Mouse (Mus musculus): ENCODE results near the gene Dlg4.
A peak's percentile ranks its signal among the peaks of the same experiment; 100 is the strongest.
"Not testable (repeated sequence)": the region's sequence is repeated elsewhere in the genome, so short reads cannot be mapped to it uniquely, and the experiment has no call there.

The Dlg4 gene

GRCm38 (mm10) chr11:70049816-70050215 is 33.1 kb downstream of the Dlg4 start:
- DNase-seq (ENCODE audit: low spot score), result no peak

- no peak for DNase-seq (ENCODE audit: low spot score)
Measured at GRCm38 (mm10) chr11:70053156-70053555, 36.4 kb downstream of the Dlg4 start.

DNA sequence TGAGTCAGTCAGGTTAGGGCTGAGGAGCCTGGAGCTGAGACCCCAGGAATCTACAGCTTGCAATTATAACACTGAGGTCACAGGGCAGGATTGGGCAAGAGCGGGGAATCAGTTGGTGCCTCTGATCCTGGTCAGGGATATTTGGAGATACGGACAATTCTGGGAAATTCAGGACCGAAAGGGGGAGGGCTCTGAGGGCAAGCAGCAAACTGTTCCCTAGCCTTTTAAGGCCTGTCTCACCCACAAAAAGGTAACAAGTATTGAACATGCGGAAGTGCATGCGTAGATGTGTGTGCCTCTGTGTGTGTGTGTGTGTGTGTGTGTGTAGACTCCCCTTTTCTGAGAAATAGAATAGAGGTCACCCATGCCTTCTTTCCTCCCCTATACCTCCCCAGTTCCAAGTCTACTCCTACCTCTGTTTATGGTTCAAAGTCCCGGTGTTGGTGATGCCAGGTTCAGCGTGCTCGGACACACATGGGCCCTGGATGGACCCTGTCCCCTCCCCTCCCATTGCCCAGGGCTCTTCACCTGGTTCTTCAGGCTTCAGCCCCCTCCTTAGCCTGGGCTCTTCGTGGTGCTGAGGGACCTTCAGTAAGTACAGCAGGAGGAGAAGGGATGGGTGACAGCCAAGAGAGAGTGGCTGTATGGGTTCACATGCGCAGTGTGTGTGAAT is 37.3 kb downstream of the Dlg4 start, which contains the start of gene Asgr1:
Asgr1 (plus strand) TSS at position 188 of the 673 bp plus-strand sequence.
- DNase-seq (ENCODE audit: low spot score), result no peak

DNA sequence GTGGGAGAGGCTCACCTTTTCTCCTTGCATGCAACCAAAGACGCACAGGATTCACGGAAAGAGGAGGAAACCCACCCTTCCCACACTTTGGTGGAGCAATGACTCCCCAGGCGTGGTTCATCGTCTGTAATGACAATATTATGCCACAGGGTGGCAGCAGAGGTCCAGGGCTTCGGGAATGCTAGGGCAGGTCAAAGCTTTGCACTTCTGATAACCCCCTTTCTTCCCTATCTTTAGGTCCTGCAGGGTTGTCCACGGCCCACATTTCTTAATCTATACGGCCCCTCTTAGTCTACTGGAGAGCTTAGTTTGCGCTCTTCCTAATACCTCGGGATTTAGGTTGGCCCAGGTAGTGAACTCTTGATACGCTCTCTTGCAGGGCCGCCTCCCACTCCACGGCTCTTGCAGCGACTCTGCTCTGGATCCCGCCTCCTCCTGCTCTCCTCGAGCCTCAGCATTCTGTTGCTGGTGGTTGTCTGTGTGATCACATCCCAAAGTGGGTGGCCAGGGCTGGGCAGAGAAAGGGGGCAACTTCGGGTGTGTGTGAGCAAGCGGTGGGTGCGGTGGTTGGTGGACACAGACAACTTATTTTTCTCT is 39.0 kb downstream of the Dlg4 start:
- peak; percentile 65 for DNase-seq (ENCODE audit: low spot score)

- DNase-seq (ENCODE audit: low spot score), result no peak
Measured at GRCm38 (mm10) chr11:70057805-70058204, 41.1 kb downstream of the Dlg4 start.

- DNase-seq (ENCODE audit: low spot score), result no peak
Measured at GRCm38 (mm10) chr11:70059930-70060329, 43.2 kb downstream of the Dlg4 start.

DNA sequence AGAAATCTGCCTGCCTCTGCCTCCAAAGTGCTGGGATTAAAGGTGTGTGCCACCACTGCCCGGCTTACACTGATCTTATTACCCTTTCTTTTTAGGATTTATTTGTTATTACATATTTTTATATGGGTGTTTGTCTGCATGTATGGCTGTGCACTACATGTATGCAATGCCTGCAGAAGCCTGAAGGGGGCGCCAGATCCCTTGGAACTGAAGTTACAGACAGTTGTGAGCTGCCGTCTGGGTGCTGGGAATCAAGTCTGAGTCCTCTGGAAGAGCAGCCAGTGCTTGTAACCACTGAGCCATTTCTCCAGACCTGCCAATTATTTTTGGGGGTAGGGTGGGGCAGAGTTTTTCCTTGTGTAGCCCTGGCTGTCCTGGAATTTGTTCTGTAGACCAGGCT is 46.3 kb downstream of the Dlg4 start:
- DNase-seq (ENCODE audit: low spot score), result no peak

GRCm38 (mm10) chr11:70066701-70067100 is 50.0 kb downstream of the Dlg4 start:
- DNase-seq (ENCODE audit: low spot score), result peak; percentile 19

DNA sequence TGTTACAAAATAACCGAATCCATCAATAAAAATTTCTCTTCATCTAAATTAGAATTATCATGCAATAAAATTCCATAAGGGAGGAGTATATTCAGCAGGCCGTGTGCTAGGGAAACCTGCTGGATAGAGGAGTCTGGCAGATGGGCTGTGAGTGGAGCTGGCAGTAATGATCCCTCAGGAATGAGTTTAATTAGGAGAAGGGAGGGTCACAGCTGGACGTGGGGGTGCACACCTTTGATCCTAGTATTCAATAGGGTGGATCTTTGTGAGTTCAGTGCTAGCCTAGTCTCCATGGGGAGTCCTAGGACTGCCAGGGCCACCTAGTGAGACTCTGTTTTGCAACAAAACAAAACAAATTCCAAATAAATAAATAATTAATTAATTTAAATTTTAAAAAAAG is 51.5 kb downstream of the Dlg4 start:
- no peak for DNase-seq (ENCODE audit: low spot score)

GRCm38 (mm10) chr11:70070057-70070456 is 53.3 kb downstream of the Dlg4 start:
- no peak for DNase-seq (ENCODE audit: low spot score)

DNA sequence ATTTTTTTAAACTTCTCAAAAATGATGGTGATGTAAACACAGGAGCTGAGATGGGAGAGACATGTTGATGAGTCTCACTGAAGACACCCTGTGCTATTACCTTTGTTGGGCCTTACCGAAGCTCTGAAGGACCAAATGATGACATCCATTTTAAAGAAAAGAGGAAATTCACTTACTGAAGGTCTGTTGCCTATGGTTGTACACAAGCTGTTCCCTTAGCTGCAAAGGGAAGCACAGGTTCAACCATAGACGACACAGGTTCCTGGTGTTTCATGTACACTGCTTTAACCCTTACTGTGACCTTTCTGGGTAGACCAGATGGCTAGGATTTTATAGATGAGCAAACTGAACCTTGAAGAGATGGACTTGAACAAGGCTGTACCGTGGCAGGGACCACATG is 53.9 kb downstream of the Dlg4 start:
- DNase-seq (ENCODE audit: low spot score), result not testable (repeated sequence)

GRCm38 (mm10) chr11:70074379-70075071 is 57.8 kb downstream of the Dlg4 start:
- DNase-seq (ENCODE audit: low spot score), result peak; percentile 81

DNA sequence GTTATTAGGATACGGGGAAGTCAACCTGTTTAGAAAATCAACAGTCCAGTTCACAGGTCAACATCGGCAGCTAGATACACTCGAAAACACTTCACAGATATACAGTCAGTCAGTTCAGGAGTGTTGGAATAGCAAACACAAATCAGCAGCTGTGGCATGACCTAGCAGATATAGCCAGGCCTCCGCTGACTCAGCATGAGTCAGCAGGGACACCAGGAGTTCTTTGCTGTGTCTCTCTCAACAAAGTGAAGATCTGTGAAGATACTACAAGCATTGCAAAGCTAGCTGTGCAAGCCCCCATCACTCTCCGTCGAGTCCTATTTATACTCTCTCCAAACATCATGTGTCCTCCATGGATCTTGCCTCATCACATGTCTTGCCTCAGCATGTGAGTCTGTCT is 58.8 kb downstream of the Dlg4 start:
- no peak for DNase-seq (ENCODE audit: low spot score)

DNA sequence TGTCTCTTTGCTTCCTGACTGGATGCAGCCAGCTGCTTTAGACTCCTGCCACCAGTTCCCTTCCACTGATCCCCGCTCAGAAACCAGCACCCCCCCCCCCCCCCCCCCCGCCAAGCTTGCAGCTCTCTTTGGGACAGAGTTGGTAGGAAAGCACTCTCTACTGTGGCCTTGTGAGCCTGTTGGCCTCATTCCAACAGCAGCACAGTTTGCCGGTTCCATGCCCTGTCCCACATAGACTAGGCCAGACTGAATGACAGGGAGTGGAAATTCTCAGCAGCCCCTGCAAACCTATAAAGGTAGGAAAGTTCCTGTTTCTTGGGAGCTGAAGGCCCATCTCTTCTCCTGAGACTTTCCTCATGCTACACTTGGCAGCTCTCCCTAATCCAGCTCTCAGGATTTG is 60.7 kb downstream of the Dlg4 start:
- peak; percentile 33 for DNase-seq (ENCODE audit: low spot score)

DNA sequence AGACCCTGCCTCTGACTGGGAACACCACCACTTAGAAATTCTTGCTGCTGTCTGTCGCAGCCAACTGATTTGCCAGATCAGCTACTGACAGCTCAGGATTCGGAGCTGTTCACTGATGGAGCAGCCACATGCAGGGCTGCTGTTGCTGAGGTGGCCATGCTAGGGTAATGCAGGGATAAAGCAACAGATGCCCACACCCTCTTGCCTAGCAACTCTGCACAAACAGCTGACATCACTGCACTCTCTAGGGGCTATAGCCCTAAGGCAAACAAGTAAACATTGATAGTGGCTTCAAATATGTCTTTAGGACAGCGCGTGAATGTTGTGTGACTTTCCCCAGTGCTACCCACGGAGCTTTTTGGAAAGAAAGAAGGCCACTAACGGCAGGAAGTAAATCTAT is 62.4 kb downstream of the Dlg4 start:
- DNase-seq (ENCODE audit: low spot score), result no peak

DNA sequence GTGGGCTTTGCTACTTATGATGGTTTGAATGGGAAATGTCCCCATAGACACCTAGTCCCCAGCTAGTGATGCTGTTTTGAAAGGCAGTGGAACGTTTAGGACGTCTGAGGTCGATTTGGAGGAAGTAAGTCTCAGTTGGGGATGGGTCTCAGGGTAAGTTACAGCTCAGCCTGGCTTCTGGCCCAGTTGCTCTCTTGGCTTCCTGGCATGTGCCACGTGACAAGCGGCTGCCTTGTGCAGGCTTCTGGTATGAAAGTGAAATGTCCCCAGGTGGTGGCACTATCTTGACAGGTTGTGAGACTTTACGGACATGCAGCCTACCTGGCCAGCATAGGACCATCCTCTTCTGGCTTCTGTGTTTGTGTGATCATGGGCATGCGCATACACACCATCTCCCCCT is 63.2 kb downstream of the Dlg4 start:
- DNase-seq (ENCODE audit: low spot score), result no peak

- DNase-seq (ENCODE audit: low spot score), result no peak
Measured at GRCm38 (mm10) chr11:70080803-70081590, 64.3 kb downstream of the Dlg4 start.

DNA sequence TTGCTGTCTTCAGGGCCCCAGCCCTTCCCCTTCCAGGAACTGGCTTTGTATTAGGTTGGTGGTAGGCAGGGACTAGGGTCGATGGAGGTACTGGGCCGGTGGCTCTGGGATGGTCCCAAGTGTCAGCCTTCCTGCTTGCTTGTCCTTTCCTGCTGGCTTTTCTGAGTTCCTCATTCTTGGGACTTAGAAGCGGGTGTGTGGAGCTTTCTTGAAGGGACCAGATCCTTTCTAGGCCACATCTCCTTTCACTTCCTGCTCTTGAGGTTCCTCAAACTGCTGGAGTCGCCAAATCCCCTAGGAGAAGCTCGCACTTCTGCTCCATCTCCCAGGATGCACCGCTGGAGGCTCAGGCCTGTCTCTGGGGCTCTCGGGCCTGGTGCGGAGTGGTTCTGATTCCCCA is 67.8 kb downstream of the Dlg4 start:
- DNase-seq (ENCODE audit: low spot score), result no peak

DNA sequence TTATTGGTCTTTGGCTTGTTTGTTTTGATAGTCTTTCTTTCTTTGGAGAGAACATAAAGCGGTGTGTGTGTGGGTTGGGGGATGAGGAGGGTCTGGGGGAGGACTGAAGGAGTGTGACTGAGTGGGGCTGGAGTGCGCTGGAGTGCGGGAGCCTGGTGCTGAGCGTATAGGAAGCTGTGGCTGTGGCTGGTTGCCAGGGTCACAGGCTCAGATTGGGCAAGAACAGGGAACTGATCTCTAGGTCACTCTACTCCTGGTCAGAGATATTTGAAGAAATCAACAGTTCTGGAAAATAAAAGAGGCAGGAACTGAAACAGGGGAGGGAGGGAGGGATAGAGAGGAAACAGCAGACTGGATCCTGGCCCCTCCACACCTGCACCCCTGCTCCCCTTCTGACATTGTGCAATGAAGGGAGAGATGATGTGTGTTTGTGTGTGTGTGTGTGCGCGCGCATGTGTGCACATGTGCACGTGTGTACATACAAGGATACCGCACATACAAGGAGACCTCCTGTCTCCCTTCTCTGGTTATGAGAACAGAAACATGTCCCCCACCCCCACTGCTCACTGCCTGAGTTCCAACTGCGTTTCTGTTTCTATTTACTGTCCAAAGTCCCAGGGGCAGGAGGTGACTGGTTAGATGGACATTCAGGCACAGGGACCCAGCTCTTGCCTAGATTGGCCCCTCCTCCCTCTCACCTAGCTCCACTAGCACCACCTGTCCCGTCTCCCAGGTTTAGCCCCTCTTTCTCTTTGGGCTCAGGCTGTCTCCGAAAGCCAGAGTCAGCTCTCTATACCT is 75.4 kb downstream of the Dlg4 start, which contains the start of gene Asgr2:
Asgr2 (plus strand) TSS at position 659 of the 798 bp plus-strand sequence.
- DNase-seq (ENCODE audit: low spot score), result peak; percentile 73
